Mouse (Mus musculus) layer of hippocampus, adult 8-10 months (tissue): Measurements from ENCODE around the gene Dcn. TPM values are rescaled to one million over a fixed set of nuclear protein-coding genes. Genes with fewer than 3 reads are reported as not detected.
A peak's percentile ranks its signal among the peaks of the same experiment; 100 is the strongest.

ENCODE experiments used
- DNase-seq, 2 experiments: peaks; one replicate each; pipeline ENCODE4 v3.0.0; 2022; ENCODE audit warnings: low spot score in 2 of 2
- total RNA-seq, 4 experiments: library from RNA; stranded (reverse); gene quantifications; 2 replicates each; pipeline ENCODE4 v1.2.4; 2022

Gene Dcn
- 10 to 100 TPM; 60.2 to 71.0 (median 66.0) TPM for total RNA-seq

GRCm38 (mm10) chr10:97479004-97479766 is at the start of gene Dcn:
Gene Dcn (plus strand): TSS chr10:97479609.
- DNase-seq: peak in 1 of 2 experiments; percentile 7

DNA sequence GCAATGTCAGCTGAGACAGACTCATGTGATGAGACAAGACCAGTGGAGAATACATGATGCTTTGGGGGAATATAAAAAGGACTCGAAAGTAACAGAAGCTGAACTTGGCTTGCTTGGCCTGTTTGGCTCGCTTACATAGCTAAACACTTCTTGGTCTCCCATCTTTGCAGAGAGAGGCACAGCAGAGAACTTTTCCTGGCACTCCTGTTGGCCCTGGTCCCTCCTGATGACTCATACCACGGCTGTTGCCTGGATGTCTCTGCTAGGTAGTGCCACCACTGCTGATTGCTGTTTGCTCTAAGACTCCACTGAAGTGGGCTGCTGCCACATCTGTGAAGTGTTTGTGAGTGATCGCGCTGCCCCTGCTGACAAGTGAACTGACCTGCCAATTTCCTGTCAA is 42.7 kb upstream of the Dcn start:
- DNase-seq: peak; percentile 21 to 39

GRCm38 (mm10) chr10:97442300-97442699 is 37.1 kb upstream of the Dcn start:
- no peak for DNase-seq

GRCm38 (mm10) chr10:97446486-97446885 is 32.9 kb upstream of the Dcn start:
- DNase-seq: no peak

GRCm38 (mm10) chr10:97452886-97453285 is 26.5 kb upstream of the Dcn start:
- DNase-seq: no peak

GRCm38 (mm10) chr10:97453529-97453928 is 25.9 kb upstream of the Dcn start:
- peak in 1 of 2 experiments; percentile 7 for DNase-seq

DNA sequence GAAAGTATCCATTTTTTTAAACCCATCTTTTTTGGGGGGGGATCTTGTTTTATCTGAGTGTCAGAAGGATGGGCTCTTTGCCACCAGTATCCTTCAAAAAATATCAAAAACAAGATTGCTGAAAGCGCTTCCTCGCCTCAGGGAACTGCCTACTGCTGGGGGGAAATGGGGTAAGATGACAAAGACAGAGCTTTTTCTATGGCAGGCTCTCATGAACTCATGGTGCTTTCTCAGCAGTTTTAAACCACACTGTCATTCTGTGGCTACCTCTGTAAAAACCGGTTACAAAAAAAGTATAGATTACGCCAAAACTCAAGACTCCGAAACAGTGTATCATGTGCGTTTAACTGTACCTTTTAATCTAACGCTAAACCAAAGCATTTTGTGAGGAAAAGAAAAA is 22.4 kb upstream of the Dcn start:
- no peak for DNase-seq

GRCm38 (mm10) chr10:97466818-97467217 is 12.6 kb upstream of the Dcn start:
- DNase-seq: no peak

DNA sequence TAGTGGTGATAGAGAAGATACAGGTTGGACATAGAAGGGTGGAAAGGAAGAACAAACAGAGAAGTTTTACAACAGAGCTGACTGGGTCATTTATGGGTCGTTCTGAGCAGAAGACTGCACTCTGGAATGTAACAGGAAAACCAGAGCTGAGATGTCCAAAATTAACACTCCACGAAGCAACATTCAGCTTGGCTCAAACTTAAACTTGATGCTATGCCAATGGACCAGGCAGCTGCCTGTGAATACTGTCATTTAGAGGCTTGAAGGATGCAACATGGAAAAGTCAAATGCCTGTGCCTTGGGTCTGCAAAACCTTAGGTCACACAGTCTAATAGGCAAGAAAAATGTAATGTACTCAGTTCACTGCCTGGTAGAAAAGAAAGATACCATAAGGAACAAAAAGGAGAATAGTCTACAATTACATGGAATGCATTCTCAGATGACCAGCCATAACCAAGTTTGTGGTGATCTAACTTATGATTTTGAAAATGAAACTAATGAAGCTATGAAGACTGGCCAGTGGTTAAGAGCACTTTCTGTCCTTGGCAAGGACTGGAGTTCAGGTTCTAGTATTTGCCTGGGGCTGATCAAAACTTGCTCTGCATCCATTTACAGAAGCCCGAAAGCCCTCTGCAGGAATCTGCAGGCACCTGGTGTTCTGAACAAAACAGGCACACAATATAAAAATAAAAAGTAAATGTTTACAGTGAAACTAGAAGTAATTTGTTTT is 9.8 kb upstream of the Dcn start:
- DNase-seq: no peak

- no peak for DNase-seq
These were observed 3.9 kb upstream of the Dcn start for GRCm38 (mm10) chr10:97475460-97475859.

- no peak for DNase-seq
These were observed 1.1 kb upstream of the Dcn start for GRCm38 (mm10) chr10:97478259-97478658.

DNA sequence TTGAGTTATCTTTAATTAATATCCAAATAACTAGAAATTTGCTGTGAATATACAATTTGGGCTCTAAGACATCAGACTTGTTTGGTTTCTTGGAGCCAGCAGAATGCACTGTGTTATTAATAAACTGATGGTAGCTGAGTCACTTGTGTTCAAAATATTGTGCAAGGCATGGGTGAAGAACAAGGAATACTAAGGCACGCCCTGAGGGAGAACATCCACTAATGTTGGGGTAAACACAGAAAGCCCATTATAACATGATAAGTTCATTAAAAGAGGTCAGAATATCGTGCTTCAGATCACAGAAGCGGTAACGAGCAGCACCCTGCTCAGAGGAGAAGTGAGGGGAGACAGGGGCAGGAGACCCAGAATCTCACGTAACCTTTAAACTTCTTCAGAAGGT is 2.7 kb downstream of the Dcn start:
- DNase-seq: no peak

GRCm38 (mm10) chr10:97484049-97484448 is 4.6 kb downstream of the Dcn start:
- no peak for DNase-seq

- no peak for DNase-seq
These were observed 5.7 kb downstream of the Dcn start for GRCm38 (mm10) chr10:97485151-97485550.

DNA sequence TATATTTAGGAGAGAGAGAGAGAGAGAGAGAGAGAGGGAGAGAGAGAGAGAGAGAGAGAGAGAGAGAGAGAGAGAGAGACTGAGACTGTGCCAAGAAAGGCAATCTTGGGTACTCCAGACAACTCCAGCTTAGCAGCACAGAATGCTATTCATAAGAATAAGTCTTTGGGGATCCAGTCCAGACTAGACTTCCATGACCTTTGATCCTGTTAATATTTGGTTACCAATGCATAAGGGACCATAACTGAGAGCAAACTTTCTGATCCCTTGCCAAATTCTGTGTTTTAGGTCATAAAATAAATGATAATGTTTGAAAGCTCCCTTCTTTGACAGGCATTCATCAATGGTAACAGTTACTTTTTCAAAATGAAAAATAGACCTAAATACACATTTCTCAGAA is 6.7 kb downstream of the Dcn start:
- no peak for DNase-seq

- no peak for DNase-seq
These were observed 8.0 kb downstream of the Dcn start for GRCm38 (mm10) chr10:97487269-97487989.

GRCm38 (mm10) chr10:97492367-97492980 is 13.1 kb downstream of the Dcn start:
- no peak for DNase-seq

DNA sequence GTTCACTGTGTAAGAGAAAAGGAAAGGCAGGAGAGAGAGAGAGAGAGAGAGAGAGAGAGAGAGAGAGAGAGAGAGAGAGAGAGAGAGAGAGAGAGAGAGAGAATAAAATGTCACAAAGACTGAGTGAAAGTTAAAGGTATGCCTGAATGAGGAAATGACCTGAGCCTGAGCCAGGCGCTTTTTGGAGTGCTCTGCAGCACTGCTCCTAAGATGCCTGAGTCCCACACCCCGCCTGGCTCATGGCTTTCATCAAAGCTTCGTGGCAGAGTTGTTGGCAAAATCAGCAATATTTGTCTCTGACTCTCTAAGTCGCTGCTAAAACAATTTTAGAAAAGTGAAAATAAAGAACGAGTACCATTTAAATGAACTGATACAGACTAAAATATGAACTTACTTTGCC is 18.2 kb downstream of the Dcn start:
- DNase-seq: no peak

GRCm38 (mm10) chr10:97523366-97523765 is 44.0 kb downstream of the Dcn start:
- DNase-seq: no peak

- no peak for DNase-seq
These were observed 56.3 kb downstream of the Dcn start for GRCm38 (mm10) chr10:97535697-97536096.

DNA sequence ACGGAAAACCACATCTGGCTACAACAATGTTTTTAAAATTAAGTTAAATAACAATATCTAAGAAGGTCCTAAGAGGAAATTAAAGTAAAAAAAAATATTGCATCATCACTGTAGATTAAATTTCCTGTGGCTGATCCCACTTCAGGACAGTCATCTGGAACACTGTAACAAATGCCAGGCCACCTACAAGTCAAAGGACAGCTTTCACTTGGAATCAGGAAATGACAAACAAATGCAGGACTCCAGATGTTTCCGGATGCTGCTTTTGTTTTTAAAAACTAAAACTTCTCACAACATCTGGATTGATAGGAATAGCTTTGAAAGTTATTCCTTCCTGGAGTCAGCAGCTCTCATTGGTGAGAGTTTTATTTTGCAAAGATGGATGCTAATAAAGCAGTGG is 57.5 kb downstream of the Dcn start:
- DNase-seq: no peak

DNA sequence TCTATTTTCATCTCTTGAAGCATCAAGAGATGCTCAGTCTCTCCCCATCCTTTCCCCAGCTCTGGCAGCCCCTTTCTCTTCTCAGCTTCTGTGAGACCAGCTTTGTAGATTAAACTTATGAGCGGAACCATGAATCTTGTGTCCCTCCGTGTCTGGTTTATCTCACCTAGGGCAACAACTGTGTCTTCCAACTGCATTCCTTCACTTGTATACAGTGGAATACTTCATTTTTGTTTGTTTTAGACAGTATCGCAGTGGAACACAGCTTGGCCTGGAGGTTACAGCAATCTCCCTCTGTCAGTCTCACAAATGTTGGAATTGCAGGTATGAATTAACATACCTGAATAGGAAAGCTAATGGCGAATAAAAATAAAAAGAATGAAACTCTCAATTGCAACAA is 58.8 kb downstream of the Dcn start:
- DNase-seq: no peak
